Mouse (Mus musculus): ENCODE data around the gene Nkap.
A peak's percentile ranks its signal among the peaks of the same experiment; 100 is the strongest.
"Not testable (repeated sequence)": the region's sequence is repeated elsewhere in the genome, so short reads cannot be mapped to it uniquely, and the experiment has no call there.

Gene Nkap

GRCm38 (mm10) chrX:37126671-37127358 is at the start of gene Nkap:
Nkap (plus strand) TSS chrX:37126795.
- DNase-seq = peak; percentile 75 to 77

GRCm38 (mm10) chrX:37080345-37080744 is 46.2 kb upstream of the Nkap start:
- DNase-seq = not testable (repeated sequence)

GRCm38 (mm10) chrX:37081194-37081593 is 45.4 kb upstream of the Nkap start:
- DNase-seq = no peak

GRCm38 (mm10) chrX:37084318-37084926 is 42.2 kb upstream of the Nkap start:
- DNase-seq = no peak

GRCm38 (mm10) chrX:37084927-37085660 is 41.5 kb upstream of the Nkap start, which contains the start of gene Rpl39:
Rpl39 (minus strand) TSS chrX:37085402.
- DNase-seq = peak; percentile 88 to 94

- DNase-seq = peak in 1 of 2 experiments; percentile 32
These were observed 40.9 kb upstream of the Nkap start for GRCm38 (mm10) chrX:37085665-37086064.

- no peak for DNase-seq
These were observed 37.8 kb upstream of the Nkap start for GRCm38 (mm10) chrX:37088778-37089177.

GRCm38 (mm10) chrX:37091457-37091856 is 35.1 kb upstream of the Nkap start:
- no peak for DNase-seq

- DNase-seq = no peak
These were observed 31.4 kb upstream of the Nkap start for GRCm38 (mm10) chrX:37095106-37095768.

GRCm38 (mm10) chrX:37098681-37099080 is 27.9 kb upstream of the Nkap start:
- DNase-seq = no peak

- DNase-seq = no peak
These were observed 22.8 kb upstream of the Nkap start for GRCm38 (mm10) chrX:37103826-37104225.

- DNase-seq = no peak
These were observed 16.9 kb upstream of the Nkap start for GRCm38 (mm10) chrX:37109526-37110192.

GRCm38 (mm10) chrX:37110193-37110880 is 16.3 kb upstream of the Nkap start, which contains the start of gene Upf3b:
Upf3b (minus strand) TSS chrX:37110322.
- peak; percentile 94 to 97 for DNase-seq

- DNase-seq = no peak
These were observed 15.8 kb upstream of the Nkap start for GRCm38 (mm10) chrX:37110881-37111193.

- no peak for DNase-seq
These were observed 9.5 kb upstream of the Nkap start for GRCm38 (mm10) chrX:37117085-37117484.

GRCm38 (mm10) chrX:37119585-37119984 is 7.0 kb upstream of the Nkap start:
- no peak for DNase-seq

- DNase-seq = no peak
These were observed 6.4 kb upstream of the Nkap start for GRCm38 (mm10) chrX:37120212-37120611.

- DNase-seq = no peak
These were observed 1.1 kb upstream of the Nkap start for GRCm38 (mm10) chrX:37125511-37125910.

- DNase-seq = no peak
These were observed 15.1 kb downstream of the Nkap start for GRCm38 (mm10) chrX:37141732-37142131.

- not testable (repeated sequence) for DNase-seq
These were observed 17.9 kb downstream of the Nkap start for GRCm38 (mm10) chrX:37144498-37144897.

GRCm38 (mm10) chrX:37144954-37145353 is 18.4 kb downstream of the Nkap start:
- DNase-seq = peak in 1 of 2 experiments; percentile 34

GRCm38 (mm10) chrX:37157839-37158238 is 31.2 kb downstream of the Nkap start:
- DNase-seq = no peak
